Comparison of ENCODE assay signal across 11 mouse cellular contexts in genomic region chr8:94066121-94066863, GRCm38 (mm10). TPM values are rescaled to one million over a fixed set of nuclear protein-coding genes. Genes with fewer than 3 reads are reported as not detected.
DNase-seq lines count a peak whose midpoint lies in the region; ATAC-seq and TF ChIP-seq lines count a peak whose summit lies in the region.
"Had no signal": no experiment of that assay in that cellular context is flagged by ENCODE, and none has a peak within 500 bp of the region (broad histone marks: within the 10 kb centered on the region; RNA-seq: fewer than 3 reads in every experiment).

No protein-coding gene starts in this region.

- H3K4me2 ChIP-seq in embryonic facial prominence, embryonic 11.5 days (ENCODE audit: low read depth, low read length) = no peak overlapping the region
- no peak overlapping the region for H3K4me2 ChIP-seq in hindbrain, embryonic 16.5 days (ENCODE audit: low read length)
- H3K4me2 ChIP-seq in midbrain, postnatal 0 days (ENCODE audit: low read depth, low read length, poor library complexity, severe bottlenecking) = no peak overlapping the region
- H3K4me2 ChIP-seq in intestine, embryonic 16.5 days (ENCODE audit: low read depth, low read length) = no peak overlapping the region

- WGBS in embryonic facial prominence, embryonic 11.5 days = 77% methylated on average over 11 of the region's 11 CpGs
- 23% methylated on average over 11 of the region's 11 CpGs for WGBS in hindbrain, embryonic 16.5 days
- WGBS in midbrain, postnatal 0 days = 22% methylated on average over 11 of the region's 11 CpGs
- 78% methylated on average over 11 of the region's 11 CpGs for WGBS in intestine, embryonic 16.5 days

- no peaks in the 10 kb centered on the region for H3K9me3 ChIP-seq in embryonic facial prominence, embryonic 11.5 days (replicated peaks; ENCODE audit: control insufficient read depth, low read length)
- no peaks in the 10 kb centered on the region for H3K9me3 ChIP-seq in hindbrain, embryonic 16.5 days (ENCODE audit: control insufficient read depth, low read length)
- H3K9me3 ChIP-seq in midbrain, postnatal 0 days (ENCODE audit: low read length) = no peaks in the 10 kb centered on the region
- H3K9me3 ChIP-seq in intestine, embryonic 16.5 days (ENCODE audit: control insufficient read depth, low read length) = no peaks in the 10 kb centered on the region

- ATAC-seq in embryonic facial prominence, embryonic 11.5 days (replicated peaks; ENCODE audit: insufficient number of reproducible peaks, low FRiP score, low TSS enrichment, low read depth) = peak; percentile 86
- ATAC-seq in hindbrain, embryonic 16.5 days = peak; percentile 65
- ATAC-seq in midbrain, postnatal 0 days (ENCODE audit: low FRiP score) = 0 out of 2 replicates have a peak, but pooled peaks have one; percentile 31
- no peak for ATAC-seq in intestine, embryonic 16.5 days

- H3K27ac ChIP-seq in embryonic facial prominence, embryonic 11.5 days (replicated peaks; ENCODE audit: low read depth, low read length) = no peak overlapping the region
- no peak overlapping the region for H3K27ac ChIP-seq in hindbrain, embryonic 16.5 days (ENCODE audit: low read depth, low read length)
- H3K27ac ChIP-seq in midbrain, postnatal 0 days (ENCODE audit: low read depth, low read length) = no peak overlapping the region
- no peak overlapping the region for H3K27ac ChIP-seq in intestine, embryonic 16.5 days (ENCODE audit: low read length)

- no peaks in the 10 kb centered on the region for H3K4me1 ChIP-seq in embryonic facial prominence, embryonic 11.5 days (ENCODE audit: control insufficient read depth, insufficient read depth, low read length)
- H3K4me1 ChIP-seq in hindbrain, embryonic 16.5 days (ENCODE audit: control insufficient read depth, insufficient read depth, low read depth, low read length) = no peaks in the 10 kb centered on the region
- no peaks in the 10 kb centered on the region for H3K4me1 ChIP-seq in midbrain, postnatal 0 days (ENCODE audit: insufficient read depth, low read length)
- no peaks in the 10 kb centered on the region for H3K4me1 ChIP-seq in intestine, embryonic 16.5 days (ENCODE audit: control insufficient read depth, insufficient read depth, low read length)

- H3K4me3 ChIP-seq in embryonic facial prominence, embryonic 11.5 days (ENCODE audit: low read depth, low read length) = no peak overlapping the region
- H3K4me3 ChIP-seq in hindbrain, embryonic 16.5 days (ENCODE audit: low read length) = no peak overlapping the region
- H3K4me3 ChIP-seq in midbrain, postnatal 0 days (ENCODE audit: low read depth, low read length) = no peak overlapping the region
- H3K4me3 ChIP-seq in intestine, embryonic 16.5 days (ENCODE audit: low read length) = no peak overlapping the region

- DNase-seq in brain, embryonic 18.5 days (ENCODE audit: low read depth, low spot score) = peak; percentile 10
- peak; percentile 10 for DNase-seq in embryonic facial prominence, embryonic 11.5 days (ENCODE audit: low spot score)
- DNase-seq in midbrain, postnatal 0 days (ENCODE audit: low spot score) = peak; percentile 40
- no peak for DNase-seq in lung, postnatal 14 days
- no peak for DNase-seq in thymus, postnatal 36 days
- DNase-seq: adrenal gland, adult 8-10 months; cerebellum, postnatal 14 days; left cerebral cortex, postnatal 4 days; thymus, postnatal 14 days had no signal

- no peak for TF ChIP-seq CTCF in midbrain, postnatal 0 days (IDR thresholded peaks at IDR 0.05)

- H3K36me3 ChIP-seq in embryonic facial prominence, embryonic 11.5 days (replicated peaks; ENCODE audit: control insufficient read depth, insufficient read depth, low read depth, low read length) = no peaks in the 10 kb centered on the region; the same call in 1 of the 2 replicates
- H3K36me3 ChIP-seq in hindbrain, embryonic 16.5 days (ENCODE audit: control insufficient read depth, insufficient read depth, low read length) = peaks cover 30% of the 10 kb centered on the region
- peaks cover 46% of the 10 kb centered on the region for H3K36me3 ChIP-seq in midbrain, postnatal 0 days (ENCODE audit: insufficient read depth, low read length)
- H3K36me3 ChIP-seq in intestine, embryonic 16.5 days (ENCODE audit: control insufficient read depth, insufficient read depth, low read length) = peaks cover 14% of the 10 kb centered on the region

- H3K9ac ChIP-seq in embryonic facial prominence, embryonic 11.5 days (replicated peaks; ENCODE audit: low read length) = no peak overlapping the region
- no peak overlapping the region for H3K9ac ChIP-seq in hindbrain, embryonic 16.5 days (ENCODE audit: low read depth, low read length)
- H3K9ac ChIP-seq in midbrain, postnatal 0 days (replicated peaks; ENCODE audit: low read length, poor library complexity, severe bottlenecking) = no peak overlapping the region
- H3K9ac ChIP-seq in intestine, embryonic 16.5 days (ENCODE audit: low read depth, low read length) = no peak overlapping the region

- no peaks in the 10 kb centered on the region for H3K27me3 ChIP-seq in embryonic facial prominence, embryonic 11.5 days (ENCODE audit: control insufficient read depth, insufficient read depth, low read length)
- H3K27me3 ChIP-seq in hindbrain, embryonic 16.5 days (replicated peaks; ENCODE audit: control insufficient read depth, insufficient read depth, low read length) = no peaks in the 10 kb centered on the region
- no peaks in the 10 kb centered on the region for H3K27me3 ChIP-seq in midbrain, postnatal 0 days (ENCODE audit: insufficient read depth, low read length)
- H3K27me3 ChIP-seq in intestine, embryonic 16.5 days (replicated peaks; ENCODE audit: control insufficient read depth, insufficient read depth, low read length) = no peaks in the 10 kb centered on the region

RNA-seq across cellular contexts. Expression of gene Ogfod1, which starts 29.3 kb away (rescaled TPM):
- 14.8 and 19.2 TPM in 2 replicates for polyA plus RNA-seq in embryonic facial prominence, embryonic 11.5 days (2014; fragmentation: Nextera tagmentation; extraction: Ambion mirVana)
- 15.8 and 16.2 TPM in 2 replicates for polyA plus RNA-seq in hindbrain, embryonic 16.5 days (2015; fragmentation: Nextera tagmentation; extraction: Ambion mirVana)
- 17.3 and 20.1 TPM in 2 replicates for total RNA-seq in midbrain, postnatal 0 days (2014; rRNA removed)
- polyA plus RNA-seq in midbrain, postnatal 0 days (2015; fragmentation: Nextera tagmentation; extraction: Ambion mirVana) = 7.8 and 8.9 TPM in 2 replicates
- polyA plus RNA-seq in intestine, embryonic 16.5 days (2015; fragmentation: Nextera tagmentation; extraction: Ambion mirVana) = 12.5 and 13.1 TPM in 2 replicates

RNA-seq across cellular contexts. Expression of gene Nudt21, which starts 29.5 kb away (rescaled TPM):
- 158 and 182 TPM in 2 replicates for polyA plus RNA-seq in embryonic facial prominence, embryonic 11.5 days (2014; fragmentation: Nextera tagmentation; extraction: Ambion mirVana)
- polyA plus RNA-seq in hindbrain, embryonic 16.5 days (2015; fragmentation: Nextera tagmentation; extraction: Ambion mirVana) = 77.1 and 78.7 TPM in 2 replicates
- 61.5 and 82.5 TPM in 2 replicates for total RNA-seq in midbrain, postnatal 0 days (2014; rRNA removed)
- polyA plus RNA-seq in midbrain, postnatal 0 days (2015; fragmentation: Nextera tagmentation; extraction: Ambion mirVana) = 90.1 and 92.3 TPM in 2 replicates
- polyA plus RNA-seq in intestine, embryonic 16.5 days (2015; fragmentation: Nextera tagmentation; extraction: Ambion mirVana) = 87.8 and 95.9 TPM in 2 replicates

RNA-seq across cellular contexts. Expression of gene Bbs2, which starts 32.4 kb away (rescaled TPM):
- polyA plus RNA-seq in embryonic facial prominence, embryonic 11.5 days (2014; fragmentation: Nextera tagmentation; extraction: Ambion mirVana) = 21.0 and 22.5 TPM in 2 replicates
- polyA plus RNA-seq in hindbrain, embryonic 16.5 days (2015; fragmentation: Nextera tagmentation; extraction: Ambion mirVana) = 18.0 and 22.0 TPM in 2 replicates
- 20.7 and 27.6 TPM in 2 replicates for total RNA-seq in midbrain, postnatal 0 days (2014; rRNA removed)
- polyA plus RNA-seq in midbrain, postnatal 0 days (2015; fragmentation: Nextera tagmentation; extraction: Ambion mirVana) = 16.2 and 17.5 TPM in 2 replicates
- 6.8 and 8.2 TPM in 2 replicates for polyA plus RNA-seq in intestine, embryonic 16.5 days (2015; fragmentation: Nextera tagmentation; extraction: Ambion mirVana)

RNA-seq across cellular contexts. Expression of gene Amfr, which starts 53.6 kb away (rescaled TPM):
- 48.2 and 49.5 TPM in 2 replicates for polyA plus RNA-seq in embryonic facial prominence, embryonic 11.5 days (2014; fragmentation: Nextera tagmentation; extraction: Ambion mirVana)
- polyA plus RNA-seq in hindbrain, embryonic 16.5 days (2015; fragmentation: Nextera tagmentation; extraction: Ambion mirVana) = 57.4 and 71.5 TPM in 2 replicates
- 214 and 227 TPM in 2 replicates for total RNA-seq in midbrain, postnatal 0 days (2014; rRNA removed)
- 80.4 and 84.8 TPM in 2 replicates for polyA plus RNA-seq in midbrain, postnatal 0 days (2015; fragmentation: Nextera tagmentation; extraction: Ambion mirVana)
- 27.8 and 36.4 TPM in 2 replicates for polyA plus RNA-seq in intestine, embryonic 16.5 days (2015; fragmentation: Nextera tagmentation; extraction: Ambion mirVana)

Comparison
In these comparisons a context has a peak if more than half of its experiments do, and no peak if none do; other contexts are left out.
1. DNase-seq: peak in brain, embryonic 18.5 days (single experiment), embryonic facial prominence, embryonic 11.5 days (single experiment) and midbrain, postnatal 0 days (single experiment); none in lung, postnatal 14 days (single experiment) and thymus, postnatal 36 days (0 of 2).